Mouse (Mus musculus): ENCODE data around the gene G6pd2. TPM values are rescaled to one million over a fixed set of nuclear protein-coding genes. Genes with fewer than 3 reads are reported as not detected.

Gene G6pd2
- not detected for total RNA-seq (2021)

DNA sequence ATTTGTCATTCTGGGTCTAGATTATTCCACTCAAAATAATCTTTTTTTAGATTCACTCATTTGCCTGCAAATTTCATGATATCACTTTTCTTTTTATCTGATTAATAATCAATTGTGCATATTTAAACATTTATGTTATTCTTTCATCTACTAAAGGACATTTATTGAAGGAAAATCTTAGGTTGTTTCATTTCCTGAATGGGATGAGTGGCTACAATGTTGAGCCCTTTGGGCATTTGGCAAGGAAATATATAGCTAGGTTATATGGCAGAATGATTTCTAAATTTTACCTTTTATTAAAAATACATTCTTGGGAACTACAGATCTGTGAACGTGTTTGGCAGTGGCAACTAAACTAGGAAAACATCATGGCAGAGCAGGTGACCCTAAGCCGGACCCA lies at the start of gene G6pd2:
Gene G6pd2 (plus strand): TSS at position 301 of the 400 bp plus-strand sequence.
- no peak for DNase-seq
- intact Hi-C loops (cut with DNase I), result no loop called here

DNA sequence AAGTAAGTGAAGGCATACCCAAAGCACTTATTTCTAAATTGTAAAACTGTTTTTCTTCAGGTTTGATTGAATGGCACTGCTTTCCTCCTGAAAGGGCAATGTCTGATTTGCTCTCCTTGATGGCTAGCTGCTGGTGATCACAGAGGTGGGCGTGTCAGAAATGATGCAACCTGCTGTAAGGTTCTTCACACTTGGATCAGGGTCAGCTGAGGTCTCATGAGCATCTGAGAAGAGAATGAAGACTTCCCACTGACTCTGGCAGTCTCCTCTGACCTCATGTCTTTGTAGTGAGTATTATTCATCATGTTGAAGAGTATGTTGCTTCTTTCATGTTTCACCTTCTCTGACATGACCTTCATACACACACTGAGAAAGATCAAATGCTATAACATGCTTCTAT lies 44.4 kb upstream of the G6pd2 start:
- intact Hi-C loops (cut with DNase I), result no loop called here
- DNase-seq, result no peak

DNA sequence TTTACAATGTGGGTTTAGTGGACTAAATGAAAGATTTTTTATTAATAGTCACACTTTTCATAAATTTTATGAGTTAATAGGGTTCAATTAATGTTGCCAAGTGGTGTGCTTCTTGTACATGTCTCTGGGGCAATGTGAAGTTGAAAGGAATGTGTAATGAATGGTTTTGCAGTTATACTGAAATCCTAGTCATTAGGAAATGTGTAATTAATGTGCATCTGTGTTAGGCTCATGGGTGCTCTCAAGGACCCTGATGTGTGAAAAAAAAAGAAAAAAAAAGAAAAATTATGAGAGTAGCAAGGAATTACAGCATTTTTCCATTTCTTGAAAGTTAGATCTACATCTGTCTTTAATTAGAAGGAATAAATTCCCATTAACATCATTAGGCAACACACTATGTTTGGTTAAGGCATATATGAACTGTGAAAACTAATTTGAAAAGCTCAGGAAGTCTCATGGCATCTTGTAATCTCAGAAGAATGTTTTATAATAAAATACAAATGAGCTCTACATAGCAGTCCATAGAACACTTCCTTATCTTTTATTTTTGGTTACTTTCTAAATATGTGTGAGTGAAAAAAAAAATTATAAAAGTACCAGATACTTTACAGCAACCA lies 24.4 kb downstream of the G6pd2 start:
- intact Hi-C loops (cut with DNase I), result no loop called here
- DNase-seq, result no peak

DNA sequence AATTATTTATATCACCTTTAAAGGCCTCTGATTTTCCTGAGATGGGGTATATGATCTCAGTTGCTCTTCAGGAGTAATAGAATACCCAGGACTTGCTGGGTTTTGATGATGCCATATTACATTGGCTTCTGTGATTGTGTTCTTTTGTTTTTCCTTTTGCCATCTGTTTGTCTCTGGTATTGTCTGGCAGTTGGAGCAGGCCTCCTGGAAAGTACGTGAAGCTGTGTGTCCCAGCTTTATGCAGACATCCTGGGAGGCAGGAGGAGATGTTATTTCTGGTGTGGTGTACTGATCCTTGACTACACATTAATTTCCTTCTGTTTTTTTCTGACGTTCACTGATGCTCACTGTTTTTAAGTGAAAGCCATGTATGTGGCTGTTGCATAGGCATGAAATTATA lies 35.3 kb downstream of the G6pd2 start:
- no peak for DNase-seq
- intact Hi-C loops (cut with DNase I), result no loop called here

Data from left cerebral cortex, postnatal 4 days (tissue).